Mouse (Mus musculus) limb, embryonic 15.5 days (tissue): Measurements from ENCODE around the gene Vezt. TPM values are rescaled to one million over a fixed set of nuclear protein-coding genes. Genes with fewer than 3 reads are reported as not detected.

Experiments used
- ATAC-seq: fragments of 200-750 bp; cut with Nextera tagmentation; 2 replicates; pipeline ENCODE4 v1.8.0; 2017; ENCODE audit warnings: low read depth, moderate TSS enrichment; ENCODE audit not compliant: insufficient number of reproducible peaks, low FRiP score, low TSS enrichment
- H3K27ac ChIP-seq: fragments of 300-500 bp; sonication (generic); 2 replicates; pipeline ENCODE4 v1.5.1; 2015; ENCODE audit warnings: moderate library complexity, mild to moderate bottlenecking, inconsistent platforms
- H3K27me3 ChIP-seq: fragments of 300-500 bp; sonication (generic); 2 replicates; pipeline ENCODE4 v1.6.1; 2015; ENCODE audit warnings: inconsistent platforms
- H3K36me3 ChIP-seq: fragments of 300-500 bp; sonication (generic); 2 replicates; pipeline ENCODE4 v1.6.1; 2015; ENCODE audit warnings: inconsistent platforms
- H3K4me1 ChIP-seq: fragments of 300-500 bp; sonication (generic); 2 replicates; pipeline ENCODE4 v1.6.1; 2015; ENCODE audit warnings: inconsistent platforms
- H3K4me2 ChIP-seq: fragments of 300-500 bp; sonication (generic); 2 replicates; pipeline ENCODE4 v1.6.1; 2015; ENCODE audit warnings: mild to moderate bottlenecking, inconsistent platforms
- H3K4me3 ChIP-seq: fragments of 300-500 bp; sonication (generic); 2 replicates; pipeline ENCODE4 v1.5.1; 2015; ENCODE audit warnings: mild to moderate bottlenecking, inconsistent platforms
- H3K9ac ChIP-seq: fragments of 300-500 bp; sonication (generic); 2 replicates; pipeline ENCODE4 v1.6.1; 2015; ENCODE audit warnings: inconsistent platforms
- H3K9me3 ChIP-seq: fragments of 300-500 bp; sonication (generic); 2 replicates; pipeline ENCODE4 v1.6.1; 2016; ENCODE audit warnings: inconsistent platforms
- WGBS: fragments of 180-500 bp; shearing (Covaris S2); methylation state at CpG from one replicate; pipeline ENCODE4 v1.1.7; 2015; 5-methylcytosine and 5-hydroxymethylcytosine counted together
- polyA plus RNA-seq: library from polyadenylated mRNA; unstranded; fragments of >200 nt; fragmentation: Nextera tagmentation; extraction: Ambion mirVana; gene quantifications from 2 replicates; pipeline ENCODE4 v1.2.1, GENCODE M21; 2015

The Vezt gene
- polyA plus RNA-seq, 1 experiment from 2014 or later: 26.3 TPM

DNA sequence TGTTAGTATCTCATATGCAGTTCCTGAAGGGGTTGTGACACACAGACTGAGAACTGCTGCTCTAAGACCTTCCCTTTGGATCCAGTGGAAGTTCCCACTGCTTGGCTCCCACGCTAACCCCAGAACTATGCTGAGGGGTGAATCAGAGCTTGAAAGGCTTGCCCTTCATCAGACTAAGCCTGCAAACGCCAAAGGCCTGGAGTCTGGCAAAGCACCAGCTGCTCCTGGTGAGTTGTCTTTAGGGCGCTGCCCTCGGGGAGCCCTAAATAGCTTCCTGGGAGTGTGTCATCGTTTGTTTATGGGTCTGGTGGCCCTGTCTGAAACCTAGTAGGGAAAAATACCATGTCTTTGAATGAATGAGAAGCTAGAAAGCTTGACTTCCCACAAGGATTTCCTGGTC, 91.4 kb downstream of the Vezt start:
- Histone ChIP-seq H3K27me3 (no peaks in the 10 kb centered on the region), H3K4me1 (peaks cover 4% of the 10 kb centered on the region; the same call in 1 of the 2 replicates), H3K4me3 (no peak overlapping the region), H3K9me3 (no peaks in the 10 kb centered on the region), H3K9ac (no peak overlapping the region), H3K27ac (no peak overlapping the region), H3K4me2 (no peak overlapping the region), H3K36me3 (no peaks in the 10 kb centered on the region)
- ATAC-seq: no peak
- 43% methylated on average over 5 of the region's 5 CpGs for WGBS

- Histone ChIP-seq H3K36me3 (no peaks in the 10 kb centered on the region), H3K27me3 (no peaks in the 10 kb centered on the region), H3K4me1 (peaks cover 2% of the 10 kb centered on the region; the same call in 1 of the 2 replicates), H3K27ac (no peak overlapping the region), H3K4me2 (no peak overlapping the region), H3K4me3 (no peak overlapping the region), H3K9me3 (no peaks in the 10 kb centered on the region), H3K9ac (no peak overlapping the region)
- no peak for ATAC-seq
- 68% methylated on average over 5 of the region's 5 CpGs for WGBS
Measured at GRCm38 (mm10) chr10:93940279-93940678, 95.3 kb downstream of the Vezt start.

- H3K9ac ChIP-seq: no peak overlapping the region
- no peak overlapping the region for H3K4me3 ChIP-seq
- no peaks in the 10 kb centered on the region for H3K27me3 ChIP-seq
- no peak overlapping the region for H3K27ac ChIP-seq
- 89% methylated on average over 8 of the region's 8 CpGs for WGBS
- H3K36me3 ChIP-seq: no peaks in the 10 kb centered on the region
- H3K4me1 ChIP-seq: peaks cover 2% of the 10 kb centered on the region; the same call in 1 of the 2 replicates
- H3K4me2 ChIP-seq: no peak overlapping the region
- no peak for ATAC-seq
- no peaks in the 10 kb centered on the region for H3K9me3 ChIP-seq
Measured at GRCm38 (mm10) chr10:93939676-93940075, 95.9 kb downstream of the Vezt start.

DNA sequence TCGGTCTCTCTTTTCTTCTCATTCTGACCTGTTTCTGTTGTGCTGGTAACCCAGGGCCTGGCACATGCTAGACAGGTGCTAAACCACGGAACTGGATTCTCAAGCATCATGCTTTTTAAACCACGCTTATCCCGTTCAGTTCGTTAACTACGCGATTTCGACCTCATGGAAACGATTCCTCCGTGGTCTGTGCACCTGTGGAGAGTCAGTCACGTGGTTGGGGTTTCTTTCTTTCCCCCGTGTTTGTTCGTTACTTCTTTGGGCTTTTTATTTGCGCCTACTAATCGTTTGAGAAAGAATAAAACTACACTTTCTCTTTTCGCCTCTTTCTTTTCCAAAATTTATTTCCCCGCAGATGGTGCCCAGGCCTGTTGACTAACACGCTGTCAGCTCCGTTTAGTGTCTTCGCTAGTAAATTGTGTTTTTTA, 96.8 kb downstream of the Vezt start:
- Histone ChIP-seq H3K9me3 (no peaks in the 10 kb centered on the region), H3K4me3 (no peak overlapping the region), H3K9ac (no peak overlapping the region), H3K27ac (no peak overlapping the region), H3K4me1 (peaks cover 4% of the 10 kb centered on the region), H3K4me2 (no peak overlapping the region), H3K27me3 (no peaks in the 10 kb centered on the region), H3K36me3 (no peaks in the 10 kb centered on the region)
- ATAC-seq: no peak
- WGBS: 66% methylated on average over 20 of the region's 20 CpGs

DNA sequence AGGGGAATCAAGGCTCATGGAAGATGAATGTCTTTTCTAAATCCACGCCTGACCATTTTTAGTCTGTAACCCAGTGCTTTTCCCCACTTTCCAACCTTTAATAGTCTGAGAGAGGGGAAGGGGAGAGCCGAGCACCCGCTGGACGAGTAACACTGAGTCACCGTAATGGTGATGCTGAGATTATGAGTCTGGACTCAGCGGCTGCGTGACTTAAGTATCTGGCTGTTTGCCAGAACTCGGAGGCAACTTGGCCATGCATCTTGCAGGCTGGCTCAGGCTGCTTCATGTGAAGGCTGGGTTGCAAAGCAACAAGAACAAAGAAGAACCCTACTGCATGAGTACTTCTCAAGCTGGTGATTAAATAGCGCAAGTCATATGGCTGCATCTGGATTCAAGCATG, 101.6 kb downstream of the Vezt start:
- H3K27ac ChIP-seq: peak overlapping the region; percentile 43; the same call in 1 of the 2 replicates
- peak; percentile 55; the same call in 1 of the 2 replicates for ATAC-seq
- no peak overlapping the region for H3K4me3 ChIP-seq
- no peaks in the 10 kb centered on the region for H3K9me3 ChIP-seq
- peaks cover 20% of the 10 kb centered on the region for H3K4me1 ChIP-seq
- 20% methylated on average over 9 of the region's 9 CpGs for WGBS
- no peak overlapping the region for H3K9ac ChIP-seq
- H3K27me3 ChIP-seq: no peaks in the 10 kb centered on the region
- 0 out of 2 replicates have a peak overlapping the region, but pooled peaks have one; percentile 2 for H3K4me2 ChIP-seq
- no peaks in the 10 kb centered on the region for H3K36me3 ChIP-seq

GRCm38 (mm10) chr10:93932861-93933260, 102.8 kb downstream of the Vezt start:
- H3K9me3 ChIP-seq: no peaks in the 10 kb centered on the region
- ATAC-seq: no peak
- H3K4me2 ChIP-seq: no peak overlapping the region
- H3K9ac ChIP-seq: no peak overlapping the region
- H3K27ac ChIP-seq: peak overlapping the region; percentile 54; the same call in 1 of the 2 replicates
- 49% methylated on average over 5 of the region's 5 CpGs for WGBS
- peaks cover 20% of the 10 kb centered on the region for H3K4me1 ChIP-seq
- no peak overlapping the region for H3K4me3 ChIP-seq
- H3K36me3 ChIP-seq: no peaks in the 10 kb centered on the region
- H3K27me3 ChIP-seq: no peaks in the 10 kb centered on the region

DNA sequence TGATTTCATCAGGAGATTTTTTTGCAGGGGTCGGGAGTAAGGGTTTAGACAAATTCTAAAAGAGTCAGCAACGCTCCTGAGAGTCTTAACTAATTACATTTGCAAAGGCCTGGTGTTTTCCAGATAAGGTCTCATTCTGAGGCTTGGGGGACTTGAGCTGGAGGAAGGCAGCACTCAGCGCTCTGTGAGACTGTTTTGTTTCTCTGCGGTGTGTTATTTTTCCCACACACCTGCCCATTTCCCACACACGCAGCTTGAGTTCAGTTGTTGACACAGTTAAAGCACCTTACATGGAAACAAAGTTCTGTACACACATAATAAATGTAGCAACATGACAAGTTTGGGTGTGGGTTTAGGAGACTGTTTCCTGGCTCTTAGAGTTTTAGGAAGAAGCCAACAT, 103.6 kb downstream of the Vezt start:
- H3K27ac ChIP-seq: no peak overlapping the region
- H3K4me1 ChIP-seq: peaks cover 20% of the 10 kb centered on the region
- H3K36me3 ChIP-seq: no peaks in the 10 kb centered on the region
- ATAC-seq: no peak
- no peak overlapping the region for H3K4me3 ChIP-seq
- no peaks in the 10 kb centered on the region for H3K27me3 ChIP-seq
- H3K9me3 ChIP-seq: no peaks in the 10 kb centered on the region
- no peak overlapping the region for H3K4me2 ChIP-seq
- H3K9ac ChIP-seq: no peak overlapping the region
- WGBS: 65% methylated on average over 5 of the region's 5 CpGs

DNA sequence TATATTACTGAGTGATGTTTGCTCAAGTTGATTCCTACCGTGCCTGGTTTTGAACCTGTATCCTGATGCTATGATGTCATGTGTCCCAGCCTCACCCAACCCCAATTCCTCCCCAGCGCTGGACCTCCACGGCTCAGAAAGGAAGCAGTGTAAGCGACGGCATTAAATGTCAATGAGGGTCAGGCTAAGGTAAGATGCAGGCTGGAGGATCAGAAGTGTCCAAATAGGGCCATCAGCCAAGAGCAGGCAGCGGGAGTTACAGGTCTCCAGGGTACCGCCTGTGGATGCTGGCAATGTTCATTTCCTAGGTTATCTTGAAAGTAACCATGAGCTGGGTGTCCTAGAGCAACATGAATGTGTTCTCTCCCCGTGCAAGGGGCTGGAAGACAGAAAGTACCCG, 104.2 kb downstream of the Vezt start:
- H3K4me1 ChIP-seq: peaks cover 20% of the 10 kb centered on the region
- no peak overlapping the region for H3K4me2 ChIP-seq
- H3K9me3 ChIP-seq: no peaks in the 10 kb centered on the region
- no peaks in the 10 kb centered on the region for H3K27me3 ChIP-seq
- no peaks in the 10 kb centered on the region for H3K36me3 ChIP-seq
- no peak overlapping the region for H3K4me3 ChIP-seq
- 58% methylated on average over 9 of the region's 9 CpGs for WGBS
- no peak overlapping the region for H3K9ac ChIP-seq
- ATAC-seq: no peak
- no peak overlapping the region for H3K27ac ChIP-seq

DNA sequence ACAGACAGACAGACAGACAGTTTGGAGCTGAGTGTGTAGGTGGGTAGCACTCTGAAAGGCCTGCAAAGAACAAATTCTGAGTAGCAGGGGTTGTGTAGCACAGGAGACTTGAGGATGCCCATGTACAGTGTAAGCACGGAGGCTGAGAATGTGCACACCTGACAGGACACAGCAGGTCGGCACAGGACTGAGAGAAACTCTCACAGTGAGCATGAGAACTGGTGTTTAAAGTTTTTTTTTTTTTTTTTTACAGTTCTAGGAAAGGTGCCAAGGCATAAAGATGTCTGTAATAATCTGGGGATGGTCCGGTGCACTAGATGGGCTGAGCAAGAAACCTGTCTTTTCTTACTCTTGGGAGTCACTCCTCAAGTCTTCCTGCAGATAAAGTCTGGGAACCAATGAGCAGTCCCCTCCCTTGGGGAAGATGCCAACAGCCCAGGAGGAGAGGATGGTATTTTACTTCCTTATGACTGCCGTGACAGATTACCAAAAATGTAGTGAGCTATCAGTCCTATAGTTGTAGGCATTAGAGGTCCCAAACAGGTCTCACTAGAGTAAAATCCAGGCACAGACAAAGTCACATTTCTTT, 105.3 kb downstream of the Vezt start:
- no peaks in the 10 kb centered on the region for H3K36me3 ChIP-seq

GRCm38 (mm10) chr10:93924666-93925065, 111.0 kb downstream of the Vezt start:
- no peaks in the 10 kb centered on the region for H3K36me3 ChIP-seq
- WGBS: 72% methylated on average over 5 of the region's 5 CpGs
- H3K4me1 ChIP-seq: no peaks in the 10 kb centered on the region
- H3K27me3 ChIP-seq: no peaks in the 10 kb centered on the region
- H3K27ac ChIP-seq: no peak overlapping the region
- H3K9me3 ChIP-seq: no peaks in the 10 kb centered on the region
- H3K4me3 ChIP-seq: no peak overlapping the region
- no peak overlapping the region for H3K9ac ChIP-seq
- ATAC-seq: no peak
- H3K4me2 ChIP-seq: no peak overlapping the region

More for the DNA sequence above, 105.3 kb downstream of the Vezt start:
- Histone ChIP-seq H3K27me3 (no peaks in the 10 kb centered on the region), H3K4me2 (no peak overlapping the region), H3K4me3 (no peak overlapping the region), H3K9me3 (no peaks in the 10 kb centered on the region), H3K27ac (no peak overlapping the region), H3K9ac (no peak overlapping the region), H3K4me1 (peaks cover 20% of the 10 kb centered on the region)
- 50% methylated on average over 4 of the region's 4 CpGs for WGBS
- ATAC-seq: no peak

DNA sequence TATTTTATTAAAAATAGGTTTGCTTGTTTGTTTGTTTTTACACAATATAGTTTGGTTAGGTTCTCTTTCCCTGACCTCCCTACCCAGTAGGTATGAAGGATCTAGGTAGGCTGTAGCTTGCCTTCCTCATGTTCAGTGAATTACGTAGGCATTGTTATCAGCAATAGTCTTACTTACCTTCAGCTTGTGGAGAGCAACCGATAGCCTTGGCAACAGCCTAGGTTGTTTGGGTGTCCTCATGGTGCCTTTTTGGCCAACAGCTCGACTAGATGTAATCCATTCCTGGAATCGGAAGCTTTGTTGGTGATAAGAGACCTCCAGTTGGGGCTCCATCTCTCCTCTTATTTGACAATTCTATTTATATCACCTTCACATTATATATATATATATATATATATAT, 114.5 kb downstream of the Vezt start:
- Histone ChIP-seq H3K4me3 (no peak overlapping the region), H3K27me3 (no peaks in the 10 kb centered on the region), H3K9me3 (no peaks in the 10 kb centered on the region), H3K9ac (no peak overlapping the region), H3K36me3 (no peaks in the 10 kb centered on the region), H3K4me2 (no peak overlapping the region), H3K4me1 (peaks cover under 1% of the 10 kb centered on the region; the same call in 1 of the 2 replicates), H3K27ac (no peak overlapping the region)
- ATAC-seq: no peak
- WGBS: 88% methylated on average over 4 of the region's 4 CpGs

DNA sequence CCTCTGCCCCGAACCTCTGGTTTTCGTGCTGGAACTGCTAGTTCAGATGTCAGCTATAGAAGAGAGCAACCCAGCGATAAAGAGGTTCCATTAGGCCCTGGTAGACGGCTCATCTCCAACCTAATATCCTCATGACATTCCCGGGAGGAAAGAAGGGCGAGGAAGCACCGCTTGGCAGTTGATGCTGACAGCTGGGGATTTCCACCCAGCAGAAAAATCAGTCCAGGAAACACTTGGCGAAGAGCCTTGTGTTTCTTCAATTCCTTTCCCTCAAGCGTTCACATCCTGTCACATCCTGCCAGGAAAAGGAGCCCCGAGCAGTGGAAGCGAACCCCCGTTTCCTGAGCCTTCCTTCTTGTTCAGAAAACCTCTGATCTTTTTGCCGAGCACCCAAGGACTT, 116.4 kb downstream of the Vezt start:
- no peak for ATAC-seq
- peaks cover 11% of the 10 kb centered on the region for H3K4me1 ChIP-seq
- no peak overlapping the region for H3K9ac ChIP-seq
- H3K27ac ChIP-seq: peak overlapping the region; percentile 48
- H3K27me3 ChIP-seq: 0 out of 2 replicates have a peak, but pooled peaks cover 3% of the 10 kb centered on the region
- H3K36me3 ChIP-seq: no peaks in the 10 kb centered on the region
- 48% methylated on average over 13 of the region's 13 CpGs for WGBS
- no peaks in the 10 kb centered on the region for H3K9me3 ChIP-seq
- no peak overlapping the region for H3K4me2 ChIP-seq
- H3K4me3 ChIP-seq: no peak overlapping the region

DNA sequence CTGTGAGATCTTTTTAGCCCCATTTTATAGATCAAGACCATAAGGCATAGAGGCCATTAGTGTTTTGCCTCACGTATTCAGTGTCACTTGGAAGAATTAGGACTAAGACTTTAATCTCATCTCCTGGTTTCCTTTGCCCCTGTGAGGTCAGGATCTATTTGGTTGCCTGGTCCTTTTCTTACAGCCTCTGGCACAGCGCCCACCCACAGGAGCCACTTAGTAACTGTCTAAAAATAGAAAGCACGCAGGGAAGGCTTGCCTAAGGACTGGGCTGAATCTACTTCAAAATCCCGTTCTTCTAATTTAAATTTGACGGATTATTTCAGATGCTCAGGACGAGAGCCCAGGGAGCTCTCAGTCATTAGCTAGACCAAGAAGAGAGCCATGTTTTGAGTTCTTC, 116.9 kb downstream of the Vezt start:
- WGBS: 36% methylated on average over 6 of the region's 6 CpGs
- Histone ChIP-seq H3K9me3 (no peaks in the 10 kb centered on the region), H3K4me2 (no peak overlapping the region), H3K27me3 (0 out of 2 replicates have a peak, but pooled peaks cover 3% of the 10 kb centered on the region), H3K4me1 (peaks cover 11% of the 10 kb centered on the region), H3K4me3 (no peak overlapping the region), H3K9ac (no peak overlapping the region), H3K27ac (peak overlapping the region; percentile 48), H3K36me3 (no peaks in the 10 kb centered on the region)
- no peak for ATAC-seq
